Mouse (Mus musculus) yolk sac, embryonic 10.5 days (tissue): ENCODE results near the gene Casp4.
A peak's percentile ranks its signal among the peaks of the same experiment; 100 is the strongest.

ENCODE experiments used
- DNase-seq: peaks from one replicate; pipeline ENCODE4 v3.0.0-alpha.2; 2017; ENCODE audit warnings: low spot score

Gene Casp4

DNA sequence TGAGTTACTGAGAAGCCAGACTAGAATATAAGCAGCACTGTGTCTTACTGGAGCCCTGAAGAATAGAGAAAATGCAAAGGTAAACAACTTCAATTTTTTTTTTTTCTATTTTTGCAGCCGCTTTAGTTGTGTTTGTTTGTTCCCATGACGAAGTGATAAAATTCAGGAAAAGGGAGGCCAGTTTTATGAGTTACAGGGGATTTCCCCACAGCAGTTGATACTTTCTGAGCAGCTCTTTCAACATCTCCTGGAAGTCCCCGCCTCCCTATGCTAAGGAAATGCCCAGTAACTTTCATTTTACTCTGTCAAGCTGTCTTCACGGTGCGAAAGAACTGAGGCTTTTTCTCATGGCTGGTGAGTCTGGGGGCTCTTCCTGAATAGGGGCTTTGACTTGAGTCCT, at the start of gene Casp4:
Gene Casp4, plus strand, starts transcription at position 268 of the 400 bp plus-strand sequence.
- no peak for DNase-seq

DNA sequence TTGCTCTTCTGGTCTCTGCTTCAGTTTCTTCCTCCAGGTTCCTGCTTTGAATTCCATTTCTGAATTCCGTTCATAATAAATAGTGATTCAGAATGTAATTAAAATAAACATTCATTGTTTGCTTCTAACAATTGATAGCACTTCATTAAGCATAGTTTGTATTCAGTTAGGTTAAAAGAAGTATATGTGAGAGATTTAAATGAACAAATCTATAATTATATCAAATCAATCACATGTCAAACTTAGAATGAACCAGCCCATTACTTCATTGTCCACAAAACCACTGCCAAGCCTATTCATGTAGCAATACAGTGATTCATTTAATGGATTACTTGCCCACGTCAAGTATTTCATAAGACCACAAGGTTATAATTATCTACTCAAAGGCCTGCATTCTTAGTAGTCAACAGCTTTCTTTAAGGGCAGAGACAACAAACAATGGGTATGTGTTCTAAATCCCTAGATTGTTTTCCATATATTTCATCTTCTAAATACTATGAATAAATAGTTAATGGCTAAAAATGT, 44.6 kb upstream of the Casp4 start:
- no peak for DNase-seq

DNA sequence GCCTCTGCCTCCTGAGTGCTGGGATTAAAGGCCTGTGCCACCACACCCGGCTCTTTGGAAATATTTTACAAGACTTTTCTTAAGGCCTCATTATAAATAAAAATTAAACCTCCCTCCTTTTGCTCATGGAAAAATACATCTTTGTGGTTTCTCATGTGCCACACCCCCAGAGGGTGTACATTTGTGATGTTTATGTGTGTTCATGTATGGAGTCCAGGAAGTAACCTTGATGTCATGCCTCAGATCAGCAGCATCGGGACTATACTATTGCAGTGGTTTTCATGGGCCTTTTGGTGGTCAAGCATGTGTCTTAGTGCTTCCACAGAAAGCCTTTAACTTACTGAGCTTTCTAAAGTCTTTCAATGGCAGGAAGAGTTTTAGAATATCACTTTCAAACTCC, 38.4 kb upstream of the Casp4 start:
- no peak for DNase-seq

DNA sequence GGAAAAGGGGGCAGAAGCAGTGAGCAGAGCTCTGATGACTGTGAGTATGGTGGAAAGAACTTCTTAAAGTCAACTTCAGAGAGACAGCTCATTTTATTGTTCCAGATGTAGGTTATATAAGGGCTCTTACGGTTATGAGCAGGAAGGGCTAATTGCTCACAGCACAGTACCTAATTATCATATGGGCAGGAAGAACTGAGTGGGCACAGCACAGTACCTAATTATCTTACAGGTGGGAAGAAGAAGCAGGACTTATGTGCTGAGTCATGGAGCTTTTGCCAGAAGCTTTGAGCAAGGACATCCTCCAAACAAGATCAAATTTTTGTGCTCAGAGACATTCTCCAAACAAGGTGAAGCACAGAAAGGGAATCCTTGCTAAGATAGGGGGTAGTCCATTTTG, 37.7 kb upstream of the Casp4 start:
- DNase-seq = no peak

DNA sequence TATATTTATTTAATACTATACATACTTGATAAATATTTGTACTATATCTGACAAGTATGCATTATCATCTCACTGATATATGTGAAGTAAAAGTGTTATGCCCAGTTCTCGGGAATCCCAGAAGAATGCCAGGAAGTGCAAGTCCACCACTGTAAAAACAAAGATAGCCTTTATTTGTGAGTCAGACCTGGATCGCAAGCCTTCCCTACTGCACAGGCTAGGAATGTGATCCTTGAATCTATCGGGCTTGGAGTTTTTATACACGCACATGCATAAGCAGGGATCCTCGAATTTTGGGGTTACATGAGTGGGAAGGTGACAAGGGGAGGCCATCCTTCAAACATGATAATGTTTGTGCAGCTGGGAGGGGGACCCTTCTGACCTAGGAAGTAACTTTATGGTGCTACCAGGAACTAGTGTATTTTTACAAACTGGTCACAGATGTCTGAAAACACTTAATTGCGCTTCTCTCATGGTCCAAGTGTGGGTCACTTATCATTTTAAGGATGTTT, 37.2 kb upstream of the Casp4 start:
- no peak for DNase-seq

DNA sequence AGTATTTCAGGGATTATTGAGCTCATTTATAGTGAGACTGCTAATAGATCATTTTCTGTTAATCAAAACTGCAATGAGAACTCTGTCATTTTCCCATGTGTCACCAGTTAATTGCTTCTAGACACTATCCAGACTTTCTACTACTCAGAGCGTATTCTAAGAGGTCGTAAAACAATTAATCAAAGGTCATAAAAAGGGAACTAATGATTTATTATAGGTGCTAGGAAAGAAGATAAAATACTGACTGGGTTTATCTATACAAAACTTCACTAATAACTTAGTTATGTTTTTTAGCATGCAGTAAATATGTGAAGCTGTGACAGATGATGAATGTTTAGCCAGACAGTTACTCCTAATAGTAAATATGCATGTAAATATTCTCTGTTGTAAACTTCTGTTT, 22.6 kb upstream of the Casp4 start:
- DNase-seq = no peak

DNA sequence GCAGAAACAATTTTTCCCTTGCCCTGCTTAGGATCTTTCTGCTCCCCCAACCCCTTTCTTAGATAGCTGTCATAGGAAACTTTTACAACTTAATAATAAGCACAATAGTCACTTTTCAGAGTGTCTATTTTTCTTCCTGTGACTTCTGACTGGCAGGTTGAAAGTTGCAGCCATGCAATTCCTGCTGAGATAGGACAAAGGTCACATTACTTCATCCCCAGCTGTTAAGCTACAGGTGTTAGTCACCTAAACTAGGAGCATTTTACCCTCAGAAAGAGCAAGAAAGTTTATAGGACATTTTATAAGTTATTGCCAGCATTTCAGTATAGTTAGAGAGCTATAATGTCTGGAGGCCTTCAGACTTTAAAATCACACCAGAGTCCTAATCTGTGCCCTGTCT, 22.0 kb upstream of the Casp4 start:
- DNase-seq = no peak

DNA sequence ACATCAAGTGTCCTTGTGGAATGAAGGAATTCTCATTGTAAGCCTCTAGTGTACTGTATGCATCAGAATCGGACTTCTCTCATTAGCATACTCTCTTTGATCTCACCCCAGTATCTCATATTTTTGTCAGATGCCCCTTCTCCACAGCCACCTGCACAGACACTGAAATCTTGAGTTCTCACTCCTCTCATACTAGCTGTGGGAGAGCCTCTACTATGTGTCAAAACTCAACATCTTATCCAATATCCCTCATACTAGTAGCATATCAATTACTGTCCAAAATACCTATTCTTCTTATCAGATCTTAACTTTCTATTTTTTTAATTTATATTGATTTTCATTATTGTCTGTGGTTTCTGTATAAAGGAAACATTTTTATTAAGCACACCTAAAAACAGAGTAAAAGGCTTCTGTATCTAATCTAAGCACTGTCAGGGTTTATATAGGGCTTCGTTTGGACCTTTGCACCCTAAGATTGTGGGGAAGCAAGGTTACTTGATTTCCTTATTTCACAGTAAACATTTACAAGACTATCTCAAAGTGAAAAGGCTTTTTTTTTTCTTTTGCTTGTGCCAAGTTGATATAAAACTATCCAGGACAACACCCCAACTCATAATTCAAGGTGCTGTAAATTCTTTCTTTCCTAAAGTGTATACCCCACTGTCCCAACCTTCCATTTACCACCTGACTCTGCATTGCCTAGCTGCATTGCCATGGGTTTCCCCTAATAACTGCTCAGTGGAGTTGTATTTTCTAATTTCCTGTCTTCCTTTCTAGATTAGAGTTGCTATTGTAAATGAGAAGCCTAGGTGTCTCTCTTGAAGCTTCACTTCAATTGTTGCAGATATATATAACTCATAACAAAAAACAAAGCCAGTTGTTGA, 12.0 kb upstream of the Casp4 start:
- no peak for DNase-seq

DNA sequence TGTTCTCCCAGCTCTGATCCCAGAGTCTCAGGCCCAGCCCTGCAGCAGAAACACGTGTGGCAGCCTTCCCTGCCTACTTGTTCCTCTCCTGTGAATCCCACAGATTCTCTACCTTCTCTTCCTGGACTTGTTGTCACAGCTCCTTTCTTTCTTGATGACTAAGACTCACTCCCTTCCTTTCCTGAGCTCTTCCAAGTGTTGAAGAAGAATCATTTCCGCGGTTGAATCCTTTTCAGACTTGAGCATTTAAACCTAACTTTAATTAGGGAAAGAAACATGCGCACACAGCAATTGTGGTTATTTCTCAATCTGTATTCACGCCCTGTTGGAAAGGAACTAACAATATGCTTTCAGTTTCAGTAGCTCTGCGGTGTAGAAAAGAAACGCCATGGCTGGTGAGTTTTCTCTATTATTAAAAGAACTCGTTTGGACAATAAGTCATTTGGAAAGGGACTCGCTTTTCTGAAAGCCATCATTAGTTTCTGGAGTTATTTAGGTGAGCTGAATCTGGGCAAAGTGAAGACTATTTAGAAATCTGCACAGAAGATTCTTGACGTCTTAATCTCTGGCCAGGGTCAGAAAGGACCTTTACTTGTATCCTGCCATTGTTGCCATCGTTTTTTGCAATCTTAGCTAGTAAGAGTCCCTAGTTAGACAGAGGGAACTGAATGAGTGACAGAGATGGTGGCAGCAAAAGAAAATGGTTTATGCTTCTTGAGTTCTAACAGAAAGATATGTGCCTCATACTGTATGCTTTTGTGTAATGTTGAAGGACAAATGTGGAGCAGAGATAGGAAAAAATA, 10.1 kb upstream of the Casp4 start, which contains the start of gene Casp1:
Gene Casp1, plus strand, starts transcription at position 189 of the 803 bp plus-strand sequence.
- DNase-seq = no peak

DNA sequence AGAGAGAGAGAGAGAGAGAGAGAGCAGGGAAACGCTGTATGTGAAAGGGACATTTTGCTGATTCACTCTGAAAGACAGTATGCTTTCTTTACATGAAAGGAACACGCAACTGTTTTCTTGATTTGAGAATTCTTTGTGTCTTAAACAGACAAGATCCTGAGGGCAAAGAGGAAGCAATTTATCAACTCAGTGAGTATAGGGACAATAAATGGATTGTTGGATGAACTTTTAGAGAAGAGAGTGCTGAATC, 9.6 kb upstream of the Casp4 start:
- no peak for DNase-seq

DNA sequence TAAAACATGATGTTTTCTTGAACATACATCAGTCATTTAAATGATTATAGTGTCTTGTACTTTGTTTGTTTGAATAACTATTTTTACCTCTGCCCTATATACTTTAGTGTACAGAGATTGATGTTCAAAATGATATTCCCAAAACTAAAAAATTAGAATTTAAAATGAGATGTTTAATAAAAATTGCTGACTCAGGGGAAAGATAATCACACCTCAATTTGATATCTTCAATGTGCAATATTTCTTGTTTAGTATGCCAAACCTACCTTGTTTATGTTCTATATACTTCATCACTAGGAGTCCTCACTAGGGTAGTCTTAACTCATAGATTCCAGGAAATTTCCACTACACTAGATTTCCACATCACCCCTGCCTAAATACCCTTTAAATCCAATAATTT, 1.5 kb downstream of the Casp4 start:
- DNase-seq = no peak

DNA sequence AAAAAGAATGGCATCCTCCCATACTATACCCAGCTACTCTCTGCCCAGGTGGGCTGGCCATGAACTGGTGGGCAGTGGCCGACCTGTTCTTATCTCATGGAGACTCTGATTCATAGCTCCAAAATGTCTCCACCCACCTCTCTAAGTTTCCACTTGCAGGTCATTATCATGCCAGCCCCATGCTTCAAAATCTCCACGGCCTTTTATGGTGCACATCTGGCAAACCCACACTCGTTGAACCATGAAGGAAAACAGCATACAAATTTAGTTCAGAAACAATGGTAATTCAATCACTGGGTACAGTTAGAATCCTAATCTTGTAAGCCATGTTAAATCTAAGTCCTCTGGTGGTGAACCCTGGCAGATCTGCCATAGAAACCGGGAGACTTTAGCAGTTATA, 2.8 kb downstream of the Casp4 start:
- DNase-seq = no peak

DNA sequence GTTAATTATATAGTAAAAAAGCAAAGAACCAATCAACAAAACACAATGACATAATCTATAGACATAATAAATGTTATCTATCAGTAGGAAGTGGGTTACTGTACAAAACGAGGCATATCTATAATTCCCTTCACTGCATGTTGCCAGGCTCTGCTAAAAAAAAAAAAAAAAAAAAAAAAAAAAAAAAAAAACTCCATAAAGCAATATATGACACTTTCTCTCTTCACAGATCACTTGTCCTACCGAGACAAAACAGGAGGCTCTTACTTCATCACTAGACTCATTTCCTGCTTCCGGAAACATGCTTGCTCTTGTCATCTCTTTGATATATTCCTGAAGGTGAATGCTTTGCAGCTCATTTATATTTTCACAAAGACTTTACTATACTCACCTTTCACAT, 19.6 kb downstream of the Casp4 start:
- DNase-seq = no peak

DNA sequence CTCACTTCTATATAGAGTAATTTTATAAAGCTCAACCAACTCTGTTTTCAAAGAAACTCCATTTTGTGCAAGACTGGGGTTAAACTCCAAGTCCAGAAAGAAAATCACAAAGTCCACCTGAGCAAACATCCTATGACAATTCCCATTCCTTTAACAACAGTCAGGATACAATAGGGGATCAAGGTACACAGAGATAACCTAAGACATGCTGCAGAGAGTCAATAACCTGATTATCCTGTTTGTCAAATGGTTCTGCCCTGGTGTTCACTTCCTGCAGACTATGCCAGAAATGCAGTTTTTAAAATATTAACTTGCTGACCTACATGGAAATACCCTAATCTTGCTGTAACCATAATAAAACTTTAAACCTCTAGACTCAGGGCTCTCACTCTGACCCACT, 23.8 kb downstream of the Casp4 start:
- DNase-seq = peak; percentile 56

DNA sequence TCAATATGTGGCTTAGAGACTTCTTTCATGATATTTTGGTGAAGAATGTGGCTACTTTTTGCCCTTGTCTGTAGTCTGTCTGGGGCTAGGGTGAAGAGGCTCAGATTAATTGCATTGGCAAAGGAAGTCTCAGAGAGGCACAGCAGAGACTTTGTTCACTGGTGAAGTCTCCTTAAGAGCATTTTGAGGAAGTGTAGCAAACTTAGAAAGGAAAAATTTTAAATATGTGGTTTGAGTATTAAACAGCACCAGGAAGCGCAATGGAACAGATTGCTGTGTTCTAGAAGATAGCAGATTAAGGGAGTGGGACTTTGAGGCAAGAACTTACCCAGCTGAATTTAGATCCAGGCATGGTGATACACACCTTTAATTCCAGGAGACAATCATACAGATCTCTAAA, 24.8 kb downstream of the Casp4 start:
- no peak for DNase-seq

DNA sequence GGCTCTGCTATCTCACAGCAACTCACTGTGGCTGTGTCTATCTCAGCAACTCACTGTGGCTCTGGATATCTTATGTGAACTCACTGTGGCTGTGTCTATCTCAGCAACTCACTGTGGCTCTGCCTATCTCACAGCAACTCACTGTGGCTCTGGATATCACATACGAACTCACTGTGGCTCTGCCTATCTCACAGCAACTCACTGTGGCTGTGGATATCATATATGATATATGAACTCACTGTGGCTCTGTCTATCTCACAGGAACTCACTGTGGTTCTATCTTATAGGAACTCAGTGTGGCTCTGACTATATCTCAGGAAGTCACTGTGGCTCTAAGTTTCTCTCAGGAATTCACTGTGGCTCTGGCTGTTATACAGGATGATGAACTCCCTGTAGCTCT, 34.5 kb downstream of the Casp4 start:
- no peak for DNase-seq

DNA sequence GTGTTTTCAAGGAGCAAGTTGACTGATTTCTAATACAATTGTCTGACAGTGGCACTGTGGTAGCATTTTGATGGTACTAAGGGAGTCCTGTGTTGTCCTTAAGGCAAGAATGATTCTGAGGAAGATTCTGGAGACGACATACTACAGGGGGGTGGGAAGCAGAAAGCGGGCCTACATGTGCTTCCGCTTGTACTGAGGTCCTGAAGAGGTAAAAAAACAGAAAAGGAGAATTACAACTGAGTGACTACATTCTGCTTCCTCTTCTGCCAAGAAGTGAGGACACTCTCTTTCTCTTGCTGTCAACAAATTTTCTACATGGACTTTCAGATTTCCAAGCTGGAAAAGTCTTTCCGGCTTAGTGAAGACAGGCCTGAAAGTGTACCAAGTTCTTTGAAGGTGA, 35.5 kb downstream of the Casp4 start:
- DNase-seq = no peak

DNA sequence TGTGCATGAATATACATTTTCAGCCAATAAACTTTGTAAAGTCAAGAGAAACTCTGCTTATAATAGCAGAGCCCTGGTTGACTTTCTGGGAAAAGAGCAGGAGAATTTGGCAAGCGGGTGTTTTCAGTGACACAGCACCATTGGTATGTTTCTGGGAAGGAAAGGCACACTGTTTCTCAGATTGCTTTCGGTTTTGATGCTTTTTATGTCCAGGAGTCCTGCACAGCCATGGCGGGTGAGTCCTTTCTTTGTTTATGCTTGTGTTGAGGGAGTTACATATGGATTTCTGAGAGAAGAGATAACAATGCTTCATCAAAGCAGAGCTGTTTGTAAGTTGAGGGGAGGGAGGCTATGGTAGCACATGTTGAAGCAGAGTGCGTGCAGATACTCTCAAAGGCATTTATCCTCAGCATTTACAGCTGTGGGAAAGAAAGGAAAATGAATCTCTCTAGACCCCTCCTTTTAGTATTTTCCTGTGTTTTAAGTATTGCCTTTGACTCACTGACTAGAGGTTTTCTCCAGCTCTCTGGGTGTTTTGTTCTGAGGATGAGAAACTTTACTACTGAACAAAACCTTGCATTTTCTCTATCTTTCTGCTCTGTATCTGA, 36.8 kb downstream of the Casp4 start, which contains the start of gene Casp12:
Gene Casp12, plus strand, starts transcription at position 140 of the 608 bp plus-strand sequence.
- no peak for DNase-seq

DNA sequence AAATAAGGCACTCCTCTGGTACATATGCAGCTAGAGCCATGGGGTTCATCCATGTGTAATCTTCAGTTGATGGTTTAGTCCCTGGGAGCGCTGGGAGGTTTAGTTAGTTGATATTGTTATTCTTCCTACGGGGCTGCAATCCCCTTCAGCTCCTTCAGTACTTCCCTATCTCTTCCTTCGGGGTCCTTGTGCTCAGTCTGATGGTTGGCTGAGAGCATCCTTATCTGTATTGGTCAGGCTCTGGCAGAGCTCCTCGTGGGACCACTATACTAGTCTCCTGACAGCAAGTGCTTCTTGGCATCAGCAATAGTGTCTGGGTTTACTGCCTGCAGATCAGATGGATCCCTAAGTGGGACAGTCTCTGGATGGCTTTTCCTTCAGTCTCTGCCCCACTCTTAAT, 38.8 kb downstream of the Casp4 start:
- DNase-seq = no peak

DNA sequence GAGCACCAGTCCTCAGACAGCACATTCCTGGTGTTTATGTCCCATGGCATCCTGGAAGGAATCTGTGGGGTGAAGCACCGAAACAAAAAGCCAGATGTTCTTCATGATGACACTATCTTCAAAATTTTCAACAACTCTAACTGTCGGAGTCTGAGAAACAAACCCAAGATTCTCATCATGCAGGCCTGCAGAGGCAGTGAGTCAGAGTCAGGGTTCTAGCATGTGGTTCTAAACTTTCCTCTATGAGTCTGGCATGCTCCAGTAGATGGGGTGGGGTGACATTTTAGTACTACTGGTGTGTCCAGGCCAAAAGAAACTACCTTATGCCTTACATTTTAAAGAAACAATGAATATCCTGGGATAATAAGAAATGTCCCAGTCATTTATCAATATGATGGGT, 45.0 kb downstream of the Casp4 start:
- DNase-seq = no peak

DNA sequence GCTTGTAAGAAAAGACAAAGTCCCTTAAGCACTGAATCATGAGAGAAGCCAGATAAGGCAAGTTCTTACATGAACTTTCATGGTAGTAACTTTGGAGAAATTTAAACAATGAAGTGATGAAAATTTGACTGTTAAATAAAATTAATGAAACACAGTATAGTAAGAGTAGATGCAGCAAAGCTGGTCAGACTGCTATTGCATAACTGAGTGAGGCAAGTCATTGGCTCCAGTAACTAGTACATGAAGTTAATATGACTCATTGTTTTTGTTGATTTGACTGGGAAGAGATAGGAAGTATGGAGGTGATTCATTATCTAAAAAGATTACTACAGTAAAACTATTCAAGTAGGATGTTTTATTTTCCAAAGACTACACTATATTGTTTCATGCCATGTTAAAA, 48.2 kb downstream of the Casp4 start:
- no peak for DNase-seq
